Mouse (Mus musculus) erythroblast, embryonic 14.5 days (primary cell): ENCODE results near the gene Fcamr. TPM values are rescaled to one million over a fixed set of nuclear protein-coding genes. Genes with fewer than 3 reads are reported as not detected.

Experiments
- H3K27me3 ChIP-seq: 2 replicates; pipeline ENCODE4 v1.6.1; 2012; ENCODE audit warnings: inconsistent platforms; ENCODE audit not compliant: control insufficient read depth
- H3K36me3 ChIP-seq: 2 replicates; pipeline ENCODE4 v1.6.1; 2012; ENCODE audit warnings: mild to moderate bottlenecking, inconsistent platforms; ENCODE audit not compliant: control insufficient read depth
- H3K4me1 ChIP-seq: 2 replicates; pipeline ENCODE4 v1.6.1; 2012; ENCODE audit warnings: inconsistent platforms; ENCODE audit not compliant: control insufficient read depth
- H3K4me3 ChIP-seq: replicated peaks from 2 replicates; pipeline ENCODE3; 2012; ENCODE audit warnings: moderate library complexity, mild to moderate bottlenecking, inconsistent platforms
- H3K9me3 ChIP-seq: 2 replicates; pipeline ENCODE4 v1.6.1; 2012; ENCODE audit warnings: low read length, inconsistent platforms, mixed read lengths; ENCODE audit not compliant: control insufficient read depth
- GATA1 ChIP-seq: IDR thresholded peaks from 2 replicates; pipeline ENCODE4 v1.6.1; 2012; ENCODE audit warnings: low read length, inconsistent platforms, mixed read lengths
- TAL1 ChIP-seq: IDR thresholded peaks from 3 replicates; pipeline ENCODE4 v1.6.1; 2012; ENCODE audit warnings: low read length, inconsistent platforms, mixed read lengths
- polyA plus RNA-seq: library from polyadenylated mRNA; stranded (reverse); fragments of >175 nt; gene quantifications from 2 replicates; pipeline ENCODE4 v1.2.3, GENCODE M21; 2012

The Fcamr gene
- polyA plus RNA-seq, 1 experiment = not detected

GRCm38 (mm10) chr1:130840599-130841379 is 40.1 kb downstream of the Fcamr start:
- Histone ChIP-seq H3K27me3 (no peaks in the 10 kb centered on the region), H3K36me3 (no peaks in the 10 kb centered on the region), H3K4me1 (no peaks in the 10 kb centered on the region), H3K4me3 (no peak overlapping the region), H3K9me3 (no peaks in the 10 kb centered on the region)
- no peak for TF ChIP-seq GATA1
- no peak for TF ChIP-seq TAL1

DNA sequence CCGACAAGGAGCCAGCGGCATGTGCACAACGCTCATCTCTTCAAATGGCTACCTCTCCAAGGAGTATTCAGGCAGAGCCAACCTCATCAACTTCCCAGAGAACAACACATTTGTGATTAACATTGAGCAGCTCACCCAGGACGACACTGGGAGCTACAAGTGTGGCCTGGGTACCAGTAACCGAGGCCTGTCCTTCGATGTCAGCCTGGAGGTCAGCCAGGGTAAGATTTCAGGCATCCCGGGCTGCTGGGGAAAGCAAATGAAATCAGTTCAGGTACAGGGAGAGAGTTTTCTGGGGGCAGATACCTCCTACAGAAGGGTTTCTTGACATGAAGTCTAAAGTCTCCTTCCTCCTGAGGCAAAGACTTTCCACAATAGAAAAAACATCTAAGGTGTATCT is 40.9 kb downstream of the Fcamr start:
- no peaks in the 10 kb centered on the region for H3K4me1 ChIP-seq
- TF ChIP-seq GATA1 = no peak
- no peak for TF ChIP-seq TAL1
- no peaks in the 10 kb centered on the region for H3K36me3 ChIP-seq
- no peak overlapping the region for H3K4me3 ChIP-seq
- no peaks in the 10 kb centered on the region for H3K27me3 ChIP-seq
- no peaks in the 10 kb centered on the region for H3K9me3 ChIP-seq

- Histone ChIP-seq H3K4me3 (no peak overlapping the region), H3K27me3 (no peaks in the 10 kb centered on the region), H3K9me3 (no peaks in the 10 kb centered on the region), H3K36me3 (no peaks in the 10 kb centered on the region), H3K4me1 (no peaks in the 10 kb centered on the region)
- TF ChIP-seq GATA1 (no peak), TAL1 (no peak)
Measured at GRCm38 (mm10) chr1:130844516-130844915, 43.8 kb downstream of the Fcamr start.

DNA sequence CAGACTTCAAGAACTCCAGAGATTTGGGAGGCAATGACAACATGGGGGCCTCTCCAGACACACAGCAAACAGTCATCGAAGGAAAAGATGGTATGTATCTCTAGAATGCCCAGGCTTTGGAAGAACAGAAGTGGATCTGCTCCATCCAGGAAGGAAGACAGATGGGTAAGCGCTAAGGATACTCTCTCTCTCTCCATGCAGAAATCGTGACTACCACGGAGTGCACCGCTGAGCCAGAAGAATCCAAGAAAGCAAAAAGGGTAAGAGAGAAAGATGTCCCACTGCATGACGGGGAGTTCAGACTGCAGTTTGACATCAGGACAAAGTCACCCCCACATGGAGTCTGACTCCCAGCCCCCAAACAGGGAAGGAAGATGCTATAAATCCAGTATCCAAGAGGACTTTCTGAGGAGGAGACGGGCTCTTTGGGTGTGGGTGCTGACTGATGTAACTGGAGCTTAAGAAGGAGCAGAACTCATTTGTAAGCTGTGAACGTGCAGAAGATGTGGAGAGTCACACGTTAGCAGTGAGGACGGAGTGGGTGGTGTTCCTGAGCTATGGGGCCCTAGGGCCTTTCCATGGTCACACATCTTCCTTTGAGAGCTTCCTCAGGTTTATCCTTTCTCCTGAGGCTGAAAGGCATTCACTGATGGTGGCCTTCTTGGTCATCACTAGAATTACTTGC is 49.0 kb downstream of the Fcamr start:
- H3K4me3 ChIP-seq = no peak overlapping the region
- no peaks in the 10 kb centered on the region for H3K9me3 ChIP-seq
- TF ChIP-seq TAL1 = no peak
- no peaks in the 10 kb centered on the region for H3K27me3 ChIP-seq
- H3K36me3 ChIP-seq = no peaks in the 10 kb centered on the region
- no peaks in the 10 kb centered on the region for H3K4me1 ChIP-seq

DNA sequence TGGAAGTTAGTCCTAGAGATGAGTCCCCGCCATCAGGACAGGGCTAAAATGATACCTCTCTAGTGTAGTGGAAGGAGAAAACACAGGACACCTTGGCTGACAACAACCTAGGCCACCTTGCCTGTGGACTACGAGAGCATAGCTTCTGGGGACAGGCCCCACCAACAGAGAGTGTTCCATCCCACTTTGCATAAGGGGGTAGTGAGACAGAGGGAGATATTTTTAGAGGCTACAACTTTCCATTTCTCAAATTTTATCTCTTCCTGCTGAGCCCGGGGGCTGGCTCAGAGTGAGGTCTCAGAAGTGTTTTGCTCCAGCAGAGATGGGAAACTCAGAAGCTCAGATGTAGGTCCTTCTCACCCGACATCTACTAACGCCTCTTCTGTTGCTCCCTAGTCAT is 49.7 kb downstream of the Fcamr start:
- Histone ChIP-seq H3K4me1 (no peaks in the 10 kb centered on the region), H3K27me3 (no peaks in the 10 kb centered on the region), H3K4me3 (no peak overlapping the region), H3K9me3 (no peaks in the 10 kb centered on the region), H3K36me3 (no peaks in the 10 kb centered on the region)
- TF ChIP-seq GATA1 = no peak
- no peak for TF ChIP-seq TAL1

DNA sequence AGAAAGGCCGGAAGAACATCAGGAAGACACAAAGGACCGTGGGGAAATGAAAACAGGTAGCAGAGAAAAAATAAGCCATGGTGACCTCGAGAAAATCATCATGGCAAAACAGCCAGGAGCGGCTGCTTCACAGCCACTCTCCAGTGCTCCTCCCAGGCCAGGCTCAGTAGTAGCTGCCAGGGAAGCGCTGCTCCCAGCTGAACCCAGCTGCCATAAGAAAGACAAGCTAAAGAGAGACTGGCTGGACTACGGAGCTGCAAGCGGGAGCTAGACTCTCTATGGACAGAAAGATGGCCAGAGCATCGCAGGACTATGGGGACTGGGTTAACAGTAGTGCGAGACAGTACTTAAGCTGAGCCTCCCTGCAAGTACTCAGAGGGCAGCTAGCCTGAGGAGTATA is 54.1 kb downstream of the Fcamr start:
- Histone ChIP-seq H3K4me3 (no peak overlapping the region), H3K27me3 (no peaks in the 10 kb centered on the region), H3K4me1 (no peaks in the 10 kb centered on the region), H3K36me3 (no peaks in the 10 kb centered on the region), H3K9me3 (no peaks in the 10 kb centered on the region)
- TF ChIP-seq TAL1 = no peak
- TF ChIP-seq GATA1 = no peak

DNA sequence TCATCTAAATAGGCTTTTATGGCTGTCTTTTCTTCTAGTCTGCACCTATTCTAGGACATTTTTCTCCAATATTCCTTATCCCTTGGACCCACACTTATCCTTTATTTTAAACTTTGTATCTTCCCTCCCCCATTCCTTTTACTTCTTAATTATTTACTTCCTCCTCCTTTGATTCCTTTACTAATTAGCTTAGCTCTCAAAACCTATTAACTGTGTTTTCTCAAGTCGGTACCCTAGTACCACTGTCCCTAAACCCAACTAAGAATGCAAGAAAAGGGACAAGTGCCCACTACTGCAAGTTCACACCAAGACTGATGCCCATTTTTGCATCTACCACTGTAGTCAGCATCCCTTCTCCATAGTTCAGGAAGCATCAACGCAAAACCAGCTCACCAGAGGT is 55.0 kb downstream of the Fcamr start:
- H3K36me3 ChIP-seq = no peaks in the 10 kb centered on the region
- no peaks in the 10 kb centered on the region for H3K27me3 ChIP-seq
- H3K9me3 ChIP-seq = no peaks in the 10 kb centered on the region
- no peaks in the 10 kb centered on the region for H3K4me1 ChIP-seq
- TF ChIP-seq TAL1 = no peak
- no peak for TF ChIP-seq GATA1
- no peak overlapping the region for H3K4me3 ChIP-seq

GRCm38 (mm10) chr1:130857456-130857855 is 56.8 kb downstream of the Fcamr start:
- no peak for TF ChIP-seq TAL1
- no peak for TF ChIP-seq GATA1
- H3K4me3 ChIP-seq = no peak overlapping the region
- no peaks in the 10 kb centered on the region for H3K27me3 ChIP-seq
- no peaks in the 10 kb centered on the region for H3K9me3 ChIP-seq
- no peaks in the 10 kb centered on the region for H3K4me1 ChIP-seq
- no peaks in the 10 kb centered on the region for H3K36me3 ChIP-seq

DNA sequence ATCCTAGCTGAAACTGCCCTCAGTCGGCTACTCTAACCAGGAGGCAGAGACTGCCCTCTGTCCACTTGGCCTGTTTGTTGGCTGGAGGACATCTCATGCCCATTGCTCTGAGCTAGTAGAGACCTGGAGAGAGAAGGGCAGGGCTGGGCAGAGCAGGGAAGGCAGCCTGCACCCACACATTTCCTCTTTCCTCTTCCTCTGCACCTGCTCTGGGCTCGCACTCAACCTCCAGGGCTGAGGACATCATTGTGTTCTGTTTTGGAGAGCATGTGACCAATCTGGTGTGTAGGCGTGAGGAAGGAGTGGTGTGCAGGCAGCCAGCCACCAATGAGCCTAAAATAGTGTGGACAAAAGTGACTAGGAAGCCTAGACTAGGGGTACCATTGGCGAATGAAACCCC is 63.5 kb downstream of the Fcamr start:
- no peak for TF ChIP-seq GATA1
- no peak for TF ChIP-seq TAL1
- Histone ChIP-seq H3K4me1 (no peaks in the 10 kb centered on the region), H3K4me3 (no peak overlapping the region), H3K36me3 (no peaks in the 10 kb centered on the region), H3K9me3 (no peaks in the 10 kb centered on the region), H3K27me3 (no peaks in the 10 kb centered on the region)

Other genes with a start within 250 kb of the Fcamr start
- not detected in 2 replicates for gene Zp3r, start 171.3 kb upstream of the Fcamr start, polyA plus RNA-seq
- gene C4bp, start 139.3 kb upstream of the Fcamr start, polyA plus RNA-seq = not detected in 2 replicates
- not detected in 2 replicates for gene Gm29427, start 85.1 kb upstream of the Fcamr start, polyA plus RNA-seq
- 0.54 and 0.58 TPM in 2 replicates for gene Yod1, start 83.6 kb upstream of the Fcamr start, polyA plus RNA-seq
- gene Pfkfb2, start 71.6 kb upstream of the Fcamr start, polyA plus RNA-seq = 0.28 and 0.32 TPM in 2 replicates
- gene AA986860, start 68.9 kb upstream of the Fcamr start, polyA plus RNA-seq = 5.3 and 6.5 TPM in 2 replicates
- gene Pigr, start 25.8 kb downstream of the Fcamr start, polyA plus RNA-seq = 0.01 TPM in 1 of 2 replicates, not detected in the other
- gene Fcmr, start 64.8 kb downstream of the Fcamr start, polyA plus RNA-seq = 0.04 TPM in 1 of 2 replicates, not detected in the other
- not detected in 2 replicates for gene Il24, start 86.6 kb downstream of the Fcamr start, polyA plus RNA-seq
- 0.05 TPM in 1 of 2 replicates, not detected in the other for gene Il20, start 110.5 kb downstream of the Fcamr start, polyA plus RNA-seq
- not detected in 2 replicates for gene Il19, start 139.2 kb downstream of the Fcamr start, polyA plus RNA-seq
- not detected in 2 replicates for gene Il10, start 218.9 kb downstream of the Fcamr start, polyA plus RNA-seq